Mouse (Mus musculus) liver, embryonic 14.5 days (tissue): ENCODE measurements at regions not wholly inside any gene's neighbourhood (a gene's known extent, or its start where the extent isn't known, plus 50 kb on each side); places are given as distances from the start of the nearest gene placed in this dataset.

Source experiments
- ATAC-seq: fragments of 200-750 bp; cut with Nextera tagmentation; 2 replicates; pipeline ENCODE4 v1.8.0; 2017; ENCODE audit warnings: moderate number of reproducible peaks, mild to moderate bottlenecking, moderate library complexity; ENCODE audit not compliant: insufficient read depth
- DNase-seq, 3 experiments: peaks; one replicate each; pipeline ENCODE4 v3.0.0-alpha.2; 2012 to 2013; ENCODE audit warnings: low read depth in 3 of 3, low spot score in 3 of 3
- H3K27ac ChIP-seq: fragments of 300-500 bp; sonication (generic); 2 replicates; pipeline ENCODE4 v1.5.1; 2014; ENCODE audit warnings: moderate library complexity, mild to moderate bottlenecking, control low read depth, inconsistent platforms
- H3K27me3 ChIP-seq: fragments of 300-500 bp; sonication (generic); 2 replicates; pipeline ENCODE4 v1.6.1; 2014; ENCODE audit warnings: mild to moderate bottlenecking, low read length, moderate library complexity; ENCODE audit not compliant: control insufficient read depth, insufficient read depth
- H3K36me3 ChIP-seq: fragments of 300-500 bp; sonication (generic); replicated peaks from 2 replicates; pipeline ENCODE4 v1.6.1; 2014; ENCODE audit warnings: low read depth; ENCODE audit not compliant: control insufficient read depth, insufficient read depth
- H3K4me1 ChIP-seq, 2 experiments: fragments of 200-500 bp in 1 of 2; fragments of 300-500 bp in 1 of 2; sonication (generic) in 1 of 2; replicated peaks; 2 replicates each; pipeline ENCODE4 v1.6.1; 2012 to 2014; ENCODE audit warnings: antibody characterized with exemption in 1 of 2, inconsistent platforms in 1 of 2, low read length in 1 of 2; ENCODE audit not compliant: control insufficient read depth in 2 of 2, insufficient read depth in 2 of 2
- H3K4me2 ChIP-seq: fragments of 300-500 bp; sonication (generic); 2 replicates; pipeline ENCODE4 v1.6.1; 2014; ENCODE audit warnings: low read depth, mild to moderate bottlenecking, control low read depth, moderate library complexity
- H3K4me3 ChIP-seq, 2 experiments: fragments of 200-500 bp in 1 of 2; fragments of 300-500 bp in 1 of 2; sonication (generic) in 1 of 2; 2 replicates each; pipeline ENCODE4 v1.5.1; 2012 to 2014; ENCODE audit warnings: low read depth in 2 of 2, low read length in 2 of 2, mild to moderate bottlenecking in 2 of 2, control low read depth in 1 of 2, inconsistent platforms in 1 of 2, moderate library complexity in 1 of 2; ENCODE audit not compliant: insufficient read depth in 1 of 2
- H3K9ac ChIP-seq: fragments of 300-500 bp; sonication (generic); replicated peaks from 2 replicates; pipeline ENCODE4 v1.6.1; 2014; ENCODE audit warnings: mild to moderate bottlenecking, control low read depth, moderate library complexity
- H3K9me3 ChIP-seq: fragments of 300-500 bp; sonication (generic); 2 replicates; pipeline ENCODE4 v1.6.1; 2016; ENCODE audit warnings: low read length, mixed read lengths; ENCODE audit not compliant: control insufficient read depth
- CTCF ChIP-seq: IDR thresholded peaks from 2 replicates; pipeline ENCODE4 v1.5.1; 2016; ENCODE audit warnings: antibody characterized with exemption, low read depth, control low read depth
- EP300 ChIP-seq: IDR thresholded peaks from 2 replicates; pipeline ENCODE4 v1.6.1; 2016; ENCODE audit warnings: antibody characterized with exemption, low read depth
- whole genome bisulfite sequencing: fragments of 180-500 bp; shearing (Covaris S2); extraction: QIAGEN DNeasy Blood & Tissue Kit; methylation state at CpG from one replicate; pipeline ENCODE4 v1.1.7; 2014; ENCODE audit not compliant: insufficient replicate concordance; 5-methylcytosine and 5-hydroxymethylcytosine counted together

GRCm38 (mm10) chr4:84020692-84021091 lies 495.3 kb downstream of the Ccdc171 start:
- Histone ChIP-seq H3K36me3 (no peaks in the 10 kb centered on the region), H3K27ac (no peak overlapping the region), H3K9me3 (no peaks in the 10 kb centered on the region), H3K4me2 (no peak overlapping the region), H3K4me3 (no peak overlapping the region), H3K4me1 (no peaks in the 10 kb centered on the region), H3K27me3 (no peaks in the 10 kb centered on the region), H3K9ac (no peak overlapping the region)
- ATAC-seq (no peak), DNase-seq (no peak)
- TF ChIP-seq EP300, result no peak
- TF ChIP-seq CTCF, result no peak
- 80% methylated on average over 1 of the region's 1 CpGs for WGBS

GRCm38 (mm10) chr4:84022323-84022722 lies 497.0 kb downstream of the Ccdc171 start:
- no peaks in the 10 kb centered on the region for H3K27me3 ChIP-seq
- DNase-seq (no peak), ATAC-seq (no peak)
- no peak for TF ChIP-seq EP300
- TF ChIP-seq CTCF, result no peak
- no peaks in the 10 kb centered on the region for H3K9me3 ChIP-seq
- no peak overlapping the region for H3K4me2 ChIP-seq
- no peak overlapping the region for H3K9ac ChIP-seq
- no peak overlapping the region for H3K4me3 ChIP-seq
- H3K4me1 ChIP-seq, result no peaks in the 10 kb centered on the region
- H3K36me3 ChIP-seq, result no peaks in the 10 kb centered on the region
- WGBS, result 28% methylated on average over 7 of the region's 7 CpGs
- no peak overlapping the region for H3K27ac ChIP-seq

DNA sequence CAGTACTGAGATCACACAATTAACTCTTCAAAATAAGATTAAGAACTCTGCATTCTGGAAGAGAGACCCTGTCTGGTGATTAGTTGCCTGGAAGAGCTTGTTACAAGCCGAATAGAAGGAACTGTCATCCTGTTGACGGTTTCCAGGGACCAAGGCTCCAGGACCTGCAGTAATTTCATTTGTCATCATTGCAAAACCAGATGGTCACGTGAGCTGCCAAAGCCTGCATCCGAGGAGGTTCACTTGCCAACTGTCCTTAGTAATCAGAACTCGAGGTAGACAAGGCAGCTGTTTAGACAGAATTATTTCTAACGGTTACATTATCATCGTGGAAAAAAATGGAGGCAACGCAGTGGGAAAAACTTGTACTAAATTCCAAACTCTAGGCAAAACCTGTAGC lies 500.8 kb downstream of the Ccdc171 start:
- DNase-seq (no peak), ATAC-seq (no peak)
- H3K27me3 ChIP-seq, result no peaks in the 10 kb centered on the region
- no peak for TF ChIP-seq CTCF
- TF ChIP-seq EP300, result no peak
- H3K4me3 ChIP-seq, result no peak overlapping the region
- H3K9ac ChIP-seq, result no peak overlapping the region
- 47% methylated on average over 8 of the region's 8 CpGs for WGBS
- no peaks in the 10 kb centered on the region for H3K36me3 ChIP-seq
- H3K4me2 ChIP-seq, result no peak overlapping the region
- no peaks in the 10 kb centered on the region for H3K4me1 ChIP-seq
- no peak overlapping the region for H3K27ac ChIP-seq
- no peaks in the 10 kb centered on the region for H3K9me3 ChIP-seq

GRCm38 (mm10) chr4:84028120-84028519 lies 502.8 kb downstream of the Ccdc171 start:
- H3K36me3 ChIP-seq, result no peaks in the 10 kb centered on the region
- H3K9ac ChIP-seq, result no peak overlapping the region
- H3K27me3 ChIP-seq, result no peaks in the 10 kb centered on the region
- H3K4me3 ChIP-seq, result no peak overlapping the region
- DNase-seq (no peak), ATAC-seq (no peak)
- no peak overlapping the region for H3K27ac ChIP-seq
- no peaks in the 10 kb centered on the region for H3K4me1 ChIP-seq
- H3K9me3 ChIP-seq, result no peaks in the 10 kb centered on the region
- no peak for TF ChIP-seq EP300
- no peak for TF ChIP-seq CTCF
- WGBS, result 33% methylated on average over 5 of the region's 5 CpGs
- no peak overlapping the region for H3K4me2 ChIP-seq

DNA sequence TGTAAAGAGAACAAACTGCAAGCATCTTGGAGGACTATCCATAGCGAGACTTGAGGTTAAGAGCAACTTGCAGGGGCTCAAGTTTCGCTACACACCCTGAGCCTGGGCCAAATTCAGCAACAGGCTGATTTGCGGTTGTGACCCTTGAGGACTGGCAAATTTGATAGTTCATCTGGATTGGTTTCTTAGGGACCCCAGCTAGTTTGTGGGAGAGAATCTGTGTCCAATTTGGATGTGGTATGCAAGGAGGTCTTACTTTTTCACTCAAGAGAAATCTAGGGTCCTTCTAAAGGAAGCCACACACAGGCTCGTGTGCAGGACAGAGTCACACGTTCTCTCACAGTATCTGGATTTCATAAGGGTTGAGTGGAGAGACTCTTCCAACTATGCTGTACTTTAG lies 505.6 kb downstream of the Ccdc171 start:
- Histone ChIP-seq H3K36me3 (no peaks in the 10 kb centered on the region), H3K4me3 (no peak overlapping the region), H3K4me2 (no peak overlapping the region), H3K9ac (no peak overlapping the region), H3K9me3 (no peaks in the 10 kb centered on the region), H3K27ac (no peak overlapping the region), H3K4me1 (no peaks in the 10 kb centered on the region), H3K27me3 (no peaks in the 10 kb centered on the region)
- 70% methylated on average over 5 of the region's 5 CpGs for WGBS
- DNase-seq, result no peak
- no peak for TF ChIP-seq CTCF
- no peak for TF ChIP-seq EP300
- no peak for ATAC-seq
